Mouse (Mus musculus): ENCODE measurements around the gene Ccdc88a.

DNA sequence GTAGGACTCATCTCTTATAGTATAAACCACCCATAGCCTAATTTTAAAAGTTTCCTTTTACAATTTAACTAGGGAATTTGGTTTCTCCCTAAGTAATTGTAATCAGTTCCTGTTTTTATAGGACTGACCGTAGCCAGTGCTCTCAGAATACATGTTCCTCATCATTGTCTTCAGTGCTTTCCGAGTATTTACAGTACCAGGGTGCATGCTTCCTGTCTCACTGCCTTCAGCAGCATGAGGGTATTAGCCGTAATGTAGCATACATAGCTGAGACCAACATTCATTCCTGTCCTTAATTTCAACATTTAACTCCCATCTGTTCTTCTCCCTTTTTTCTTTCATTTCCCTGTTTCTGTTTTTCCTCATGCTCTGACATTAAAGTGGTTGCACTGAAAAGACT, 123.5 kb downstream of the Ccdc88a start:
- no peak for TF ChIP-seq CTCF (IDR thresholded peaks at IDR 0.05; ENCODE audit: low read depth)
- no peak for TF ChIP-seq EP300 (optimal IDR thresholded peaks at IDR 0.05)

All from stomach, postnatal 0 days (tissue).